Mouse (Mus musculus) forebrain, embryonic 15.5 days (tissue): Measurements from ENCODE around the gene 4930519G04Rik. TPM values are rescaled to one million over a fixed set of nuclear protein-coding genes. Genes with fewer than 3 reads are reported as not detected.
"Not testable (repeated sequence)": the region's sequence is repeated elsewhere in the genome, so short reads cannot be mapped to it uniquely, and the experiment has no call there.

Experiments
- ATAC-seq: fragments of 200-750 bp; cut with Nextera tagmentation; replicated peaks from 2 replicates; pipeline ENCODE4 v1.8.0; 2017; ENCODE audit warnings: mild to moderate bottlenecking, moderate TSS enrichment, moderate library complexity
- H3K27ac ChIP-seq: fragments of 300-500 bp; sonication (generic); replicated peaks from 2 replicates; pipeline ENCODE4 v1.5.1; 2015; ENCODE audit warnings: mild to moderate bottlenecking, inconsistent platforms
- H3K27me3 ChIP-seq: fragments of 300-500 bp; sonication (generic); 2 replicates; pipeline ENCODE4 v1.6.1; 2015; ENCODE audit warnings: inconsistent platforms
- H3K36me3 ChIP-seq: fragments of 300-500 bp; sonication (generic); 2 replicates; pipeline ENCODE4 v1.6.1; 2015; ENCODE audit warnings: mild to moderate bottlenecking, inconsistent platforms
- H3K4me1 ChIP-seq: fragments of 300-500 bp; sonication (generic); 2 replicates; pipeline ENCODE4 v1.6.1; 2015; ENCODE audit warnings: inconsistent platforms
- H3K4me2 ChIP-seq: fragments of 300-500 bp; sonication (generic); replicated peaks from 2 replicates; pipeline ENCODE4 v1.6.1; 2015; ENCODE audit warnings: mild to moderate bottlenecking, inconsistent platforms
- H3K4me3 ChIP-seq: fragments of 300-500 bp; sonication (generic); 2 replicates; pipeline ENCODE4 v1.5.1; 2015; ENCODE audit warnings: mild to moderate bottlenecking, inconsistent platforms
- H3K9ac ChIP-seq: fragments of 300-500 bp; sonication (generic); replicated peaks from 2 replicates; pipeline ENCODE4 v1.6.1; 2015; ENCODE audit warnings: mild to moderate bottlenecking, inconsistent platforms
- H3K9me3 ChIP-seq: fragments of 300-500 bp; sonication (generic); 2 replicates; pipeline ENCODE4 v1.6.1; 2016; ENCODE audit warnings: inconsistent platforms
- WGBS: fragments of 180-500 bp; shearing (Covaris S2); methylation state at CpG from one replicate; pipeline ENCODE4 v1.1.7; 2015; ENCODE audit warnings: mixed read lengths; 5-methylcytosine and 5-hydroxymethylcytosine counted together
- polyA plus RNA-seq: library from polyadenylated mRNA; unstranded; fragments of >200 nt; fragmentation: Nextera tagmentation; extraction: Ambion mirVana; gene quantifications from 2 replicates; pipeline ENCODE4 v1.2.1, GENCODE M21; 2015

The 4930519G04Rik gene
- not detected in 2 replicates for polyA plus RNA-seq

DNA sequence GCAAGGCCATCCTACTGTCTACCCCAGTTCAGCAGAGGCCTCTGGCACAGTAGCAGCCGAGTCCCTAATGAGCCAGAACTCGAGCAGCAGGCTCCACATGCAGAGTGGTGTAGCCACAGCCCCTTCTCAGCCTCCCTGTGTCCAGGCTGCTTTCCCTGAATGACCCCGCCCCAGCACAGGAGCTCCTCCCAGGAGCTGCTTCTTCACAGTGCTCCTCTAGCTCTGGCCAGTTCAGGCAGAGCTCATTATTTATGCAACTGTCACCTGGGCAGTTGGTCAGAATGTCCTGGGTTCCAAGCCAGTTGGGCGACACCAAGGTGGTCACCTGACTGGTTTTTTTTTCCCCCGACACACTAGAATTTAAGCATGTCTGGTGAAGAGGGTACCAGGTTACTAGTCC is at the start of gene 4930519G04Rik:
4930519G04Rik (plus strand) TSS at position 301 of the 400 bp plus-strand sequence.
- 80% methylated on average over 3 of the region's 5 CpGs for WGBS
- not testable (repeated sequence) for H3K27ac ChIP-seq, H3K9me3 ChIP-seq

DNA sequence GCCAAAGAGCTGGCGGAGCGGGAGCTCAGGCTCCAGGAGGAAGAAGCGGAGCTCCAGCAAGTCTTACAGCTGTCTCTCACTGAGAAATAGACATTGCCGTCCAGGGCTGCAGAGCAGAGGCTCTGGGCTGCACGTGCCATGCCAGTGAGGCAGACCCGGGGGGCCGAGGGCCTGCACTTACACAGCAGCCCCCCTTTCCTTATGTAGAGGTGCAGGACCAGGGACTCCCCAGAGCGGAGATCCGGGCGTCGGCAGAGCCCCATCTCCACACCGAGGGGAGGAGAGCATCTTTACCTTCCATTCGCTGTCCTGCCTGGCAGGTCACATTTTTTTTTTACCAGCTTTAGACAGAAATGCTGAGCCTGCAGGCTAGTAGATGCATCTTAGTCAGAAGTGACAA is 49.1 kb upstream of the 4930519G04Rik start:
- Histone ChIP-seq H3K9ac (no peak overlapping the region), H3K27ac (no peak overlapping the region), H3K4me2 (no peak overlapping the region), H3K4me1 (no peaks in the 10 kb centered on the region), H3K36me3 (peaks cover 61% of the 10 kb centered on the region), H3K4me3 (no peak overlapping the region), H3K27me3 (no peaks in the 10 kb centered on the region), H3K9me3 (no peaks in the 10 kb centered on the region)
- 81% methylated on average over 13 of the region's 13 CpGs for WGBS
- ATAC-seq: no peak

More for the DNA sequence above, at the start of gene 4930519G04Rik:
- ATAC-seq, H3K36me3 ChIP-seq, H3K27me3 ChIP-seq, H3K4me2 ChIP-seq, H3K4me3 ChIP-seq, H3K9ac ChIP-seq, H3K4me1 ChIP-seq: not testable (repeated sequence)

DNA sequence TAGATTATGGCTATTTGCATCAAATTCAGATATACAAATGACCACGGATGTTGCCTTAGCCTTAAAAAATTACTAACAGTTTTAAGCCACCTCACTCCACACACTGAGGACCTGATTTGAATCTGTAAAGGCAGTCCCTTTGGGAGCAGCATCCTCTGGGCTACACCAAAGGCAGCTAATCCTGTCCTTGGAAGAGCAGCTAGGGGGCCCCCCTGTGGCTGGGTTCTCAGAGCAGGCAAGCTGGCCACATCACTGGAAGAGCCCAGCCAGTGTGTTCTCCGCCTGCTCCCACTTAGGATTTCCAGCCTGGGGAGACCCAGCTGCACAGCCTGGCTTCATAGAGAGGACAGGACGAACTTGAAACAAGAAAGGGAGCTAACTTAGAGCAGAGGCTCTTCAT is 48.5 kb upstream of the 4930519G04Rik start:
- no peak for ATAC-seq
- H3K4me3 ChIP-seq: no peak overlapping the region
- no peak overlapping the region for H3K9ac ChIP-seq
- H3K4me1 ChIP-seq: no peaks in the 10 kb centered on the region
- WGBS: 26% methylated on average over 3 of the region's 3 CpGs
- no peak overlapping the region for H3K4me2 ChIP-seq
- no peaks in the 10 kb centered on the region for H3K9me3 ChIP-seq
- H3K27me3 ChIP-seq: no peaks in the 10 kb centered on the region
- peaks cover 55% of the 10 kb centered on the region for H3K36me3 ChIP-seq
- H3K27ac ChIP-seq: no peak overlapping the region

DNA sequence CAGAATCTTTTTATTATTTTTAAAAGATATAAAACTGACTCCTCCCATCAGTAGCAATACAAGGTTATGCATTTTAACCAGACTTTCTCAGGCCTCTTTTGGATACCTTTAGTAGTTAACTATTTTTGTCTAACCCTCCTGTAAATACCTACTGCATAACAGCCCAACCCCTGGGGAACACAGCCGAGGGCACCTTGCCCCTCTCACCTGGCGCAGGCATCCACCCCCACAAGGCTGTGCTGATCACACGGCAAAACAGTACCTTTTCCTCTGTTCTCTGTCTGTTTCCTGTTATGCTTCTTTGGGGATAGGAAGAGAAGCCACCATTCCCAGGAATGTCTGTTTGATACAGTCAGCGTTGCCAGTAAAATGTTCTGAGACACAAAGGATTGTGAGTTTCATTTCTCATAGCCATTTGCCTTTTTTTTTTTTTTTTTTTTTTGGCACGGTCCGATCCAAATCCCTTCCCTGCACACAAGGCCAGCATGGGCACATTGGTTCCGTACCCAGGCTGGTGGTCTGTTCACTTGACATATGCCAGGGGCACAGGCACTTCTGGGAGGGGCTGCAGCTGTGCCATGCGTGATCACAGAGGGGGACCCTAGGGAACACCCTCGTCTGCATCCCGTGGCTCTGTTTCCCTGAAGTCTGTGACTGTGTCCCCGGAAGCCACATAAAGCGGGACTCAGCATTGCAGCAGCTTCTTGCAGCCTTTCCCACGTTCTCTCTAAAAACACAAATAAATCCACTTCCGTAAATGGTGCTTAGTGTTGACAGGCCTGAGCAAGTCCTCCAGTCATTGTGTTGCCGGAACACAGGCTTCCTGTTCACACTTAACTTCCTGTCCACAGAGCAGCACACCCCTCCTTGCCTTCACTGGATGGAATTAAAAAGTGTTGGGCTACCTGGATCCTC is 47.8 kb upstream of the 4930519G04Rik start:
- no peak for ATAC-seq
- H3K36me3 ChIP-seq: peaks cover 50% of the 10 kb centered on the region

DNA sequence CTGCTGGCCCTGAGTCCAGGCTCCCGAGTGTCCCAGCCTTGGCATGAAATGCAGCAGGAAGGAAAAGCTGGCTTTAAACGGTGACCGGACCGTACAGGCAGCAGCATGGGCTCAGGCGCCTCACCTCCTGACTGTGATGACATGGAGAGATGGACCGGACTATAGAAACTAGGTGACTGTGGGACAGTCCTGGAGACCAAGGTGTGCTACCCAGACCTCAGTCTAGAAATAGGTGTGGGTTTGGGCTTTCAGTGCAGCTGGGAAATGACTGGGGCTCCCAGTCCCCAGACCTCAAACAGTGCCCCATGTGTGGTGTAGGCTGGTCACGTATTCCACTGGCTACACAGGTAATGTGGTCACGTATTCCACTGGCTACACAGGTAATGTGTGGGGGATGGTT is 46.8 kb upstream of the 4930519G04Rik start:
- Histone ChIP-seq H3K9me3 (no peaks in the 10 kb centered on the region), H3K36me3 (peaks cover 42% of the 10 kb centered on the region), H3K4me2 (no peak overlapping the region), H3K4me3 (no peak overlapping the region), H3K27ac (no peak overlapping the region), H3K27me3 (no peaks in the 10 kb centered on the region), H3K4me1 (peaks cover 11% of the 10 kb centered on the region), H3K9ac (no peak overlapping the region)
- 87% methylated on average over 8 of the region's 8 CpGs for WGBS
- ATAC-seq: no peak

More for the DNA sequence above, 47.8 kb upstream of the 4930519G04Rik start:
- no peaks in the 10 kb centered on the region for H3K9me3 ChIP-seq
- WGBS: 82% methylated on average over 15 of the region's 15 CpGs
- H3K4me1 ChIP-seq: peaks cover 2% of the 10 kb centered on the region
- H3K27me3 ChIP-seq: no peaks in the 10 kb centered on the region
- no peak overlapping the region for H3K4me3 ChIP-seq
- peak overlapping the region; percentile 38; the same call in 1 of the 2 replicates for H3K27ac ChIP-seq
- no peak overlapping the region for H3K9ac ChIP-seq
- H3K4me2 ChIP-seq: no peak overlapping the region

DNA sequence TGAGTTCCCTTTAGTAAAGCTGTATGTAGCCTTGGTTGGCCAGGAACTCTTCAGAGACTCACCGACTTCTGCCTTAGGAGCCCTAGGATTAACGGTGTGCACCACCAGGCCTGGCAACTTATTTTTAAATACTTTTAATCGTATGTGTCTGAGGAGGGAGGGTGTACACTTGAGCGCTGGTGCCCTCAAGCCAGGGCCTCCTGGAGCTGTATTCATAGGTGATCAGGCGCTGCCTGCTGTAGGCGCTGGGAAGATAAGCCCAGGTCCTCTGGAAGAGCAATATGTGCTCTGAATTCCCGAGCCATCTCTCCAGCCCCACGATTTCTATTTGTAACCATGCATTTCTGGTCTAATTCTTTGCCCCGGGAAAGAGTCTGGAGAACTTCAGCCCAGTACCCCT is 46.4 kb upstream of the 4930519G04Rik start:
- ATAC-seq: no peak
- H3K36me3 ChIP-seq: peaks cover 38% of the 10 kb centered on the region
- 51% methylated on average over 9 of the region's 9 CpGs for WGBS

DNA sequence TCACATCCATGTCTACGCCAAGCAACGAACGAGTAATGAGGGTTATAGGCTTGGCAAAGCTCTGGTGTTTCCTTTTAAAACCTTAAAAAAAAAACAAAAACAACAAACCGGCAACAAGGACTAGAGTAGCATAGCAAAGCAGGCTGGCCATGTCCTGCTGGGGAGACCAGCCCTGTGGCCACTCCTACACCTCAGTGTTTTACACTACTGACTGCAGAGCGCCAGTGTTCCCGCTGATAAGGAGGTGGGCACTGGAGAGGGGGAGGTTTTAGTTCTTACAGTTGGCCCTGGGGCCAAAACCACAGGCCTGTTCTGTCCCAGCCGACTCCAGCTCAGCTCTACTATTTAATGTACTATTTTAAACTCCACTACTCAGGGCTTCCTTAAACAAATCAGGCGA is 46.0 kb upstream of the 4930519G04Rik start:
- no peaks in the 10 kb centered on the region for H3K27me3 ChIP-seq
- H3K4me3 ChIP-seq: no peak overlapping the region
- peaks cover 20% of the 10 kb centered on the region for H3K4me1 ChIP-seq
- H3K36me3 ChIP-seq: peaks cover 35% of the 10 kb centered on the region
- ATAC-seq: no peak; the same call in 1 of the 2 replicates
- H3K27ac ChIP-seq: peak overlapping the region; percentile 17
- no peak overlapping the region for H3K9ac ChIP-seq
- no peaks in the 10 kb centered on the region for H3K9me3 ChIP-seq
- WGBS: 29% methylated on average over 8 of the region's 8 CpGs
- no peak overlapping the region for H3K4me2 ChIP-seq

More for the DNA sequence above, 46.4 kb upstream of the 4930519G04Rik start:
- Histone ChIP-seq H3K4me1 (peaks cover 16% of the 10 kb centered on the region), H3K9me3 (no peaks in the 10 kb centered on the region), H3K27ac (peak overlapping the region; percentile 17), H3K4me3 (no peak overlapping the region), H3K27me3 (no peaks in the 10 kb centered on the region), H3K4me2 (no peak overlapping the region), H3K9ac (no peak overlapping the region)

DNA sequence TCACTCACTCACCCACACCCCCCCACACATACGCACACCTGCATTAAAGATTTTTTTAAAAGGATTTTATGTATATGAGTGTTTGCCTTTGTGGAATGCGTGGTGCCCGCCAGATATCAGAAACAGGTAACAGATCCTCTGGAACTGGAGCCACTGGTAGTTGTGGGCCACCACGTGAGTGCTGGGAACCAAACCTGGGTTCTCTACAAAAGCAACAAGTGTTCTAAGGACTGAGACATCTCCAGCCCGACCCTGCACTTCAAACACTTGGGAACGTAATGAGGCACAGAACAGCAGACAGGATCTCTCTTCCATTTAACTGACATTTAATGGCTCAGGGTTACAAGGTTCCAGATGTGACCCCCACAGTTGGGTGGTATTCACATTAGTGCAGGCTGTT is 45.6 kb upstream of the 4930519G04Rik start:
- WGBS: 77% methylated on average over 6 of the region's 6 CpGs
- H3K36me3 ChIP-seq: peaks cover 32% of the 10 kb centered on the region

DNA sequence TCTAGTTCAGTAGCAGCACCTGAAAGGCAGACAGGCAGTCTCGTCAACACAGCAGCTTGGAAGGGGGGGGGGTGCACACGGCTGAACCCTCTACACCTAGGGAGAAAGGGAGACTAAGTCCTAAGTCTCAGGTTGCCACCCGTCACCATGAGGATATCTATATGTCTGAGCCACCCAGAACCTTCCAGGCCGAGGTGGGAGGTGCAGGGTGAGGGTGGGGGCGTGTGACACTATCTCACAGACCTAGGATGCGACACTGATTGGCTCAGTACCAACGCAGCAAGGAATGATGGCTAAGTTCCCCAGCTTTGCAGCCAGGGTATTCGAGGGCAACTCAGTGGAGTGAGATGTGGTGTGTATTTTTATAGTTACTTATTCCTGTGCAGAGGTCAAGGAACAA is 45.1 kb upstream of the 4930519G04Rik start:
- Histone ChIP-seq H3K4me1 (peaks cover 25% of the 10 kb centered on the region), H3K4me3 (no peak overlapping the region), H3K27me3 (no peaks in the 10 kb centered on the region), H3K9me3 (no peaks in the 10 kb centered on the region), H3K36me3 (peaks cover 27% of the 10 kb centered on the region), H3K27ac (no peak overlapping the region), H3K4me2 (no peak overlapping the region), H3K9ac (no peak overlapping the region)
- WGBS: 88% methylated on average over 8 of the region's 8 CpGs
- no peak for ATAC-seq

More for the DNA sequence above, 45.6 kb upstream of the 4930519G04Rik start:
- no peak overlapping the region for H3K27ac ChIP-seq
- no peak overlapping the region for H3K9ac ChIP-seq
- no peak overlapping the region for H3K4me3 ChIP-seq
- H3K4me2 ChIP-seq: no peak overlapping the region
- ATAC-seq: no peak
- H3K9me3 ChIP-seq: no peaks in the 10 kb centered on the region
- H3K4me1 ChIP-seq: peaks cover 24% of the 10 kb centered on the region
- H3K27me3 ChIP-seq: no peaks in the 10 kb centered on the region

DNA sequence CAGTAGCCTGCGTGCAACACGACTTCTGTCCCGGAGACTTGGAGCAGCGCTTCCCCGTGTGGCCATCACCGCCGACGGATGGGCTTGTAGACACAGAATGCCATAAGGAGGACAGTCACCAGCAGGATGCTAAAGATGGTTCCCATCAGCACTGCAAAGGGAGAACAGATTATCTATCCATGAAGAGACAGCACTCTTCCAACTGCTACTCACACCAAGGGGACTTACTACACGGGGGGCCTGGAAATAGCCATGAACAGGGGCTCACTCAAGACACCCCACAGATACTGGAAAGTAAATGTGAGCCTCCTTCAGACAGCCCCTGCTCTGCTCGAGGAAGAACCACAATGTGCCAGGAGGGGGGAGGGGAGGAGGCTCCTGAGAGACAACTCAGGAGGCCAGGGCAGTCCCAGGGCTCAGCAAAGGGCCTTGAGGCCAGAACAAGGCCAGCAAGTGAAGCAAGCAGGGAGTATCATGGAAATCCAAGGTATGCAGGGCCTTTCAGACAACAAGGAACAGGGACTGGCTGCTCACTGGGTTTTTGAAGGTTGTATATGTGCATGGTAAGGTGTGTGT is 44.2 kb upstream of the 4930519G04Rik start:
- peaks cover 18% of the 10 kb centered on the region for H3K36me3 ChIP-seq
- no peaks in the 10 kb centered on the region for H3K9me3 ChIP-seq
- no peak for ATAC-seq
- H3K27ac ChIP-seq: no peak overlapping the region
- peaks cover 25% of the 10 kb centered on the region for H3K4me1 ChIP-seq
- WGBS: 82% methylated on average over 10 of the region's 10 CpGs
- no peaks in the 10 kb centered on the region for H3K27me3 ChIP-seq
- H3K4me2 ChIP-seq: no peak overlapping the region
- no peak overlapping the region for H3K9ac ChIP-seq
- H3K4me3 ChIP-seq: no peak overlapping the region

DNA sequence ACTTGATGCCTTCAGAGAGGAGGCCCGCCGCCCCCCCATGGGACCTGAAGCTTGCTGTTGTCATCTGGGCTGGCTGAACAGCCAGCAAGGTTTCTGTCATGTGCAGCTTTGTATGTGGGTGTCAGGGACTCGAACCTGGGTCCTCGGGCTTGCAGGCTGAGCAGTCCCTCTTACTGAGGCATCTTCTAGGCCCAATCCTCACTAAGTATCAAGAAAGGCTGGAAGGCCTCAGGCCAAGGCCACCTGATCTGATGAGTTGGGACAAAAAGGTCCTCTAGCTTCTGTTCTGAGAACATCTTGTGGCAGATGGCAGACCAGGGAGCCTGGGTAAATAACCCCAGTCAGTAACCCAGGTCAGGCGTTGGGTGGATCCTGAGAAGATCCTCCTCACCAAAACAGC is 43.6 kb upstream of the 4930519G04Rik start:
- no peak overlapping the region for H3K27ac ChIP-seq
- ATAC-seq: no peak
- peaks cover 25% of the 10 kb centered on the region for H3K4me1 ChIP-seq
- peaks cover 12% of the 10 kb centered on the region for H3K36me3 ChIP-seq
- H3K9ac ChIP-seq: no peak overlapping the region
- no peak overlapping the region for H3K4me2 ChIP-seq
- no peak overlapping the region for H3K4me3 ChIP-seq
- no peaks in the 10 kb centered on the region for H3K27me3 ChIP-seq
- 90% methylated on average over 5 of the region's 5 CpGs for WGBS
- H3K9me3 ChIP-seq: no peaks in the 10 kb centered on the region

DNA sequence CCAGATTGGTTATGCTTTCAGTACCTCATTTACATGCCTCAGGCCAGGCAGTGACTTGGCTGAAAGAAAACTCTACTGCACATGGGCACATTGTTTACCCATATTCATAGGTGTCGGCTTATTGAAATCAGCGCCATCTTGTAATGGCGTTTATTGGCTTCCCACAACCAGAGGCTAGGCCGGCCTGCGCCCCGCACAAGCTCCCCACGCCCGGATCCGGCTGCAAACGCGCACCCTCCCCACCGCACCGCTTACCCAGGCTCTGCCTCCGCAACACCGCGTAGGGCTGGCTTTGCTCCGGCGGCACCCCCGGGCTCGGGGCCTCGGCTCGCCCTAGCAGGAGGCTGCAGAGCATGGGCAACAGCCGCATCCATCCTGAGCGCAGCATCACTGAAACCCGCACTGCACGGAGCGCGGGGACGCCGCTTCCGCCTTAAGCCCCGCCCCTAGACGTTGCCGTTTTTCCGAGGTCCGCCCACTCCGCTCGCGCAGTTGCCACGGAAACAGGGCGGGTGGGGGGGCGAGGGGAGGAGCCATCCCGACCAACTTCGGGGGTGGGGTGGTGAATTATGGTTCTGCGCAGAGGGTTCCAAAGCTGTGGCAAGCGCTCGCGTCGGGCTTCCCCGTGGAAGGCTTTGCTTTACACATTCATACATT is 39.8 kb upstream of the 4930519G04Rik start:
- H3K27ac ChIP-seq: peak overlapping the region; percentile 99
- peaks cover 1% of the 10 kb centered on the region for H3K36me3 ChIP-seq
- H3K27me3 ChIP-seq: no peaks in the 10 kb centered on the region
- under 1% methylated on average over 50 of the region's 50 CpGs for WGBS
- H3K9ac ChIP-seq: peak overlapping the region; percentile 92
- H3K4me3 ChIP-seq: peak overlapping the region; percentile 97
- H3K4me2 ChIP-seq: peak overlapping the region; percentile 59
- peak; percentile 98 for ATAC-seq
- no peaks in the 10 kb centered on the region for H3K9me3 ChIP-seq
- peaks cover 25% of the 10 kb centered on the region for H3K4me1 ChIP-seq
